Mouse (Mus musculus): Measurements from ENCODE around the gene 1700023F06Rik.

DNA sequence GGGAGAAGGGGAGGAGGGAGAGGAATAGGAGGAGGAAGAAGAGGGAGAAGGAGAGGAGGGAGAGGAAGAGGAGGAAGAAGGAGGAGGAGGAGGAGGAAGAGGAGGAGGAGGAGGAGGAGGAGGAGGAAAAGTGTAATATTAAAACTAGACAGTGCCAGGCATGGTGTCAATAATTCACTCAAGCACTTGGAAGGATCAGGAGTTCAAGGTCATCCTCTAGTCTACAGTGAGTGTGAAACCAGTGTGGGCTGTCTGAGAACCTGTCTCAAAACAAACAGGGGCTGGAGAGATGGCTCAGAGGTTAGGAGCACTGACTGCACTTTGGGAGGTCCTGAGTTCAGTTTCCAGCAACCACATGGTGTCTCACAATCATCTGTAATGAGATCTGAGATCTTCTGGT, 6.0 kb downstream of the 1700023F06Rik start:
- TF ChIP-seq POLR2A (IDR thresholded peaks at IDR 0.05; ENCODE audit: borderline replicate concordance, extremely low read depth, low read depth, low read length) (no peak), CTCF (IDR thresholded peaks at IDR 0.05; ENCODE audit: insufficient read depth, low read length) (no peak)

All from lung, adult 2 months (tissue).